Mouse (Mus musculus) neural tube, embryonic 10.5 days (tissue): ENCODE data around the gene 1110002E22Rik.

Source experiments
- DNase-seq: peaks from one replicate; pipeline ENCODE4 v3.0.0-alpha.2; 2017; ENCODE audit warnings: low spot score; ENCODE audit errors: extremely low spot score

The 1110002E22Rik gene

GRCm38 (mm10) chr3:138063731-138064329, 1.0 kb upstream of the 1110002E22Rik start:
- DNase-seq = no peak

GRCm38 (mm10) chr3:138065930-138066329, 1.1 kb downstream of the 1110002E22Rik start:
- DNase-seq = no peak

- no peak for DNase-seq
These were observed 1.6 kb downstream of the 1110002E22Rik start for GRCm38 (mm10) chr3:138066348-138066856.

GRCm38 (mm10) chr3:138067288-138067687, 2.4 kb downstream of the 1110002E22Rik start, which contains the start of gene Gm5105:
Gm5105 (minus strand) TSS chr3:138067388.
- DNase-seq = no peak

- DNase-seq = no peak
These were observed 3.3 kb downstream of the 1110002E22Rik start for GRCm38 (mm10) chr3:138068103-138068502.

- no peak for DNase-seq
These were observed 5.1 kb downstream of the 1110002E22Rik start for GRCm38 (mm10) chr3:138069756-138070511.

GRCm38 (mm10) chr3:138071004-138071403, 6.2 kb downstream of the 1110002E22Rik start:
- DNase-seq = no peak

- no peak for DNase-seq
These were observed 6.7 kb downstream of the 1110002E22Rik start for GRCm38 (mm10) chr3:138071476-138072073.

GRCm38 (mm10) chr3:138074214-138074613, 9.4 kb downstream of the 1110002E22Rik start:
- no peak for DNase-seq

GRCm38 (mm10) chr3:138075209-138075608, 10.4 kb downstream of the 1110002E22Rik start:
- no peak for DNase-seq

- DNase-seq = no peak
These were observed 12.9 kb downstream of the 1110002E22Rik start for GRCm38 (mm10) chr3:138077476-138078340.

- no peak for DNase-seq
These were observed 13.8 kb downstream of the 1110002E22Rik start for GRCm38 (mm10) chr3:138078701-138079100.

- DNase-seq = no peak
These were observed 18.3 kb downstream of the 1110002E22Rik start for GRCm38 (mm10) chr3:138083073-138083637.

GRCm38 (mm10) chr3:138083896-138084295, 19.0 kb downstream of the 1110002E22Rik start:
- DNase-seq = no peak

GRCm38 (mm10) chr3:138095301-138095700, 30.4 kb downstream of the 1110002E22Rik start:
- no peak for DNase-seq

GRCm38 (mm10) chr3:138095718-138096117, 30.9 kb downstream of the 1110002E22Rik start:
- DNase-seq = no peak

GRCm38 (mm10) chr3:138096263-138097028, 31.6 kb downstream of the 1110002E22Rik start:
- DNase-seq = no peak

GRCm38 (mm10) chr3:138097718-138098117, 32.9 kb downstream of the 1110002E22Rik start:
- no peak for DNase-seq

GRCm38 (mm10) chr3:138101936-138102335, 37.1 kb downstream of the 1110002E22Rik start:
- DNase-seq = no peak

GRCm38 (mm10) chr3:138103690-138104089, 38.8 kb downstream of the 1110002E22Rik start:
- DNase-seq = no peak
